Mouse (Mus musculus) gastrocnemius, postnatal 25 days (tissue): Measurements from ENCODE around the gene Emc9. TPM values are rescaled to one million over a fixed set of nuclear protein-coding genes. Genes with fewer than 3 reads are reported as not detected.

Experiments used
- DNase-seq: peaks from one replicate; pipeline ENCODE4 v3.0.0; 2022
- total RNA-seq, 2 experiments: library from RNA; stranded (reverse); gene quantifications; 1 replicate in 1 of 2; 2 replicates in 1 of 2; pipeline ENCODE4 v1.2.3; 2021

Gene Emc9
- total RNA-seq, 2 experiments from 2014 or later: 33.4 to 34.1 TPM

DNA sequence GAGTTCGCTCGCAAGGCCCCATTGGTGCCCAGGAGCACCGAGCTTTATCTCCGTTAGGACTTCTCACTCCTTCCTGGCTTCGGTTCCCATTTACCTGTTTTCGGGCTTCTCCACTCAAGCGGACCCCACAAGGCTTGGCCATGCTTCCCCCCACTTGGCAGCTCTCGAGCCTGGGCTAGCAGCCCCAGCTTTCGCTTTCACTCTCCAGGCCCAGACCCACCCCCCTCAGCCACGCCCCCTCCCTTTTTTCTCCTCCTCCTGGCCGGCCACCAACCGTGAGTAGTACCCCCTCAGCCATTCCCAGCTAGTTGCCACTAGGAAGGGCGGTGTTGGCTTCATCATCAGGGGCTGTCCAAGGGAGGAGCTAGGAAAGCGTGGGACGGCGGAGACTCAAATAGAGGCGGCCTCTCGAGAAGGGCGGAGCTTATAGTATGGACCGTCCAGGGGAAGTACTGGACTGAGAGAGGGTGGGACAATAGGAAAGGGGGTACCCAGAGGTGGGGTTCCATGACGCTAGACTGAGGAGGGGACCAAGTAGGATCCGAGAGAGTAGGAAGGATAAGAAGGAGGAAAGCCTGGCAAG is 5.7 kb upstream of the Emc9 start, which contains the start of gene Psme2:
Psme2 (minus strand) TSS at position 366 of the 583 bp plus-strand sequence.
- DNase-seq: peak; percentile 96

GRCm38 (mm10) chr14:55589771-55590448 is 4.8 kb upstream of the Emc9 start:
- DNase-seq: no peak

- no peak for DNase-seq
Measured at GRCm38 (mm10) chr14:55589271-55589670, 4.2 kb upstream of the Emc9 start.

DNA sequence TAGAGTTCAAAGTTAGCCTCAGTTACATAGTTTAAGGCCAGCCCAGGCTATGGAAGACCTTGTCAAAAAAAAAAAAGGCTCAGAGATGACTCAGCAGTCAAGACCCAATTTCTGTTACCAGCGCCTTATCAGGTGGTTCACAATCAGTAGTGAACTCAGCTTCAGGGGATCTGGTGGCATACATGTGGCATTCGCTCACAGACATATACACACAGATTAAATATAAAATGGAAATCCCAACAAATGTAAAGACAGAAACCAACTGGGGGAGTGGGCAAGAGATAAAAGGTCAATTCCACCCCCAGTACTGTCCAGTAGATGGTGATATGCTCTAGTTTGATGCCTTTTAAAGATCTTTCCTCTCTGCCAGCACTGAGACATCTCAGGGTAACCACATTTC is 1.0 kb upstream of the Emc9 start:
- DNase-seq: no peak

- DNase-seq: no peak
Measured at GRCm38 (mm10) chr14:55585566-55585960, 461 bp upstream of the Emc9 start.

- no peak for DNase-seq
Measured at GRCm38 (mm10) chr14:55584303-55584701, 800 bp downstream of the Emc9 start.

DNA sequence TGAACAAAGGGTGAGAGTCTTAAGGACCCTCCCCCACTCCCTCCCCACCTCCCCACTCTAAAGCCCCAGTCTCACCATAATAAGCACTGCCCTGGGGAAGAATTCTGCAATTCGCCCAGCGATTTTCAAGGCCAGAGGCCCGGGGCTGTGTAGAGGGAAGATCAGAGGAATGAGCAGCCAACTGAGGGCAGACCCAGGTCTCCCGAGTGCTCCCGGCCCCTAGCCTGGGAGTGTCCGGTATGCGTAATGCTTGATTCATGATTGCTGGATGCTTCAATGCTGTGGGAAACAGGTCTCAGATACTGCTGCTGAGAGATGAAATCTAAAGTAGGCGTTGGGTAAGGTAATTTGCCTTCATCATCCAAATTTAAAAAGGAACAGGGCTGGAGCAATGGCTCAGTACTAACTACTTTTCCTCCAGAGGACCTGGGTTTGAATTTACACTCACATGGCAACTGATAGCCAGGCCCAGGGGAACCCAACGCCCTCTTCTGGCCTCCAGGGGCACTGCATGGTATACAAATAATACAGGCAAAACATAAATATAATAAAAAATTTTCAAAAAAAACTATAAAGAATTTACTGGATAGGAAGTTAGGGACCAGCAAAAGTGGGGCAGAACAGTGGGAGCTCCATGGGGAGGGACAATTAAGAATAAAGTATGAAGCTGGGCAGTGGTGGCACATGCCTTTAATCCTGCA is 3.0 kb downstream of the Emc9 start:
- no peak for DNase-seq

DNA sequence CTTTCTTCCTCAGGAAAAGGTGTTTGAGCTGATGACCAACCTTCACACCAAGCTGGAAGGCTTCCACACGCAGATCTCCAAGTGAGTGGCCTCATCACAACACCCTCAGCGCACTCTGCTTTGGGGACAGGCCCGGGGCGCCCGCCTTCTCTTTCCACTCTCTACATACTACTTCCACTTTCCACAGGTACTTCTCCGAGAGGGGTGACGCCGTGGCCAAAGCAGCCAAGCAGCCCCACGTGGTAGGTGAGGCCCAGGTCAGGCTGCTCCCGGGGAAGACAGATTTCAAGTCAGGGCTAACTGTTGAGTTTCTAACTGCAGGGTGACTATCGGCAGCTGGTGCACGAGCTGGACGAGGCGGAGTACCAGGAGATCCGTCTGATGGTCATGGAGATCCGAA is 4.4 kb downstream of the Emc9 start:
- DNase-seq: no peak

- no peak for DNase-seq
Measured at GRCm38 (mm10) chr14:55579511-55580496, 5.3 kb downstream of the Emc9 start.

DNA sequence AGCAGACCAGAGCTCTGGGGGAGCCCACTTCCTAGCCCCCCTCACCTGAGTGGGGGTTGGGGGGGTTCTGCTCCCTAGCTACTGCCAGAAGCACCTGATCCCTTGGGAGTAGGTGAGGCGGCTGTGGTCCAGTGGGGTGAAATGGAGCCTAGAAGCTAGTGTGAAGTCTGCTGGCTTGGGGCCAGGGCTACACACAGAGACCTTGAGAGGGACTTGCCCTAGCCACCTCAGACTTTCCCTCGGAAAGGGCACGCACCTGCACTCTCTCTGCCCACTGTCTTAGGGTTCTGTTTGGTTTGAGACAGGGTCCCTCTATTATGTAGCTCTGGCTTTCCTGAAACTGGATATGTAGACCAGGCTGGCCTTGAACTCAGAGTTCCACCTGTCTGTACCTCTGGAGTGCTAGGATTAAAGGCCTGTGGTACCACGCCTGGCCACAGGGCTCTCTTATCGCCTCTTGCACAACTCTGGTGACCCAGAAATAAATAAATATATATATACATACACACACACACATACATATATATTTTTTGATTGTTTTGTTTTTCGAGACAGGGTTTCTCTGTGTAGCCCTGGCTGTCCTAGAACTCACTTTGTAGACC is 6.3 kb downstream of the Emc9 start:
- no peak for DNase-seq

DNA sequence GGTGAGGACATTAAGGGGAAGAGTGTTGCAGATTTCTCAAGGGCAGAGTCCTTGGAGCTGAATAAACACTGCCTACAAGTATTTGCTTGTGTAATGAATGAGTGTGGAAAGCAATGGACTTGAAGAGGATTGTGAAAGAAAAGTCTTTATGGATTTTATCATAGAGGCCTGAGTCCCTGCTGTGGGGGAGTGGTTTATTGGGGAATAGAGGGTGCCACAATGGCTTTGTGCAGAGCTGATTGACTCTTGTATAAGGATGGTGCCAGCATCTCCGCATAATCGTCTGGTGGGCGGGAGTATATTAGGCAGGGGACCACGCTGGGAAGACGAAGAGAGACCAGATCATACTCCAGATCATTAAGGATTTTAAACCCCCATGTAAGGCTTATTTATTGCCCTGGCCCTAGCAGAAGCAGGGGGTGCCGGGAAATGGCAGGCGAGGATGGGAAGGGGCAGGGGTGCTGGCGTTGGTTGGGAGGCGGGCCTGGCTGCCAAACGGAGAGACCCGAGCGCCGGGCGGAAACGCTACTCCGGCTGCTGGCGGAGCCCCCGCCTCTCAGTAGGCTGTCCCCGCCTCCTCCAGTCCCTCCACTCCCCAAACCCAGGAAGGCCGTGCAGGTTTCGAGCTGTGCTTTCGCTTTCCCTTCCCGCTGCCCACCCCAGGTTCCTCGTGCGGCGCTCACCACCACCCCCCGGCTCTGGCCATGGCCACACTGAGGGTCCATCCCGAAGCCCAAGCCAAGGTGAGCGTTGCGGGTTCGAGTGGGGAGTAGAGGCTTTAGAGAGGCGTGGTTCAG is 7.0 kb downstream of the Emc9 start, which contains the start of gene Psme1:
Psme1 (plus strand) TSS at position 253 of the 797 bp plus-strand sequence.
- DNase-seq: peak; percentile 79

GRCm38 (mm10) chr14:55576376-55576775 is 8.7 kb downstream of the Emc9 start:
- DNase-seq: peak; percentile 61

DNA sequence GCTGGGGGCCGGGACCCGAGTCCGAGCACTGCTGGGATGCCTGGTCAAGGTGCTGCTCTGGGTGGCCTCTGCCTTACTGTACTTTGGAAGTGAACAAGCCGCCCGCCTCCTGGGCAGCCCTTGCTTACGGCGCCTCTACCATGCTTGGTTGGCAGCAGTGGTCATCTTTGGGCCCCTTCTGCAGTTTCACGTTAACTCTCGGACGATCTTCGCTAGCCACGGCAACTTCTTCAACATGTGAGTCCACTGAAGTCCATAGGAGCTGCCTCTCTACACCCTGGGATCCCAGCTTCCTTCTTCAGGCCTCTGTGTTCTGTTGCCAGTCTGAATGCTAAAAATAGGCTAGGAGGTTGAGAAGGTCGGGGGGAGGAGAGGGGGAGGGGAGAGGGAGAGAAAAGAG is 9.4 kb downstream of the Emc9 start:
- DNase-seq: peak; percentile 38

GRCm38 (mm10) chr14:55575302-55575701 is 9.8 kb downstream of the Emc9 start, which contains the start of gene Fitm1:
Gene Fitm1, plus strand, starts transcription at chr14:55575617.
- peak; percentile 86 for DNase-seq

DNA sequence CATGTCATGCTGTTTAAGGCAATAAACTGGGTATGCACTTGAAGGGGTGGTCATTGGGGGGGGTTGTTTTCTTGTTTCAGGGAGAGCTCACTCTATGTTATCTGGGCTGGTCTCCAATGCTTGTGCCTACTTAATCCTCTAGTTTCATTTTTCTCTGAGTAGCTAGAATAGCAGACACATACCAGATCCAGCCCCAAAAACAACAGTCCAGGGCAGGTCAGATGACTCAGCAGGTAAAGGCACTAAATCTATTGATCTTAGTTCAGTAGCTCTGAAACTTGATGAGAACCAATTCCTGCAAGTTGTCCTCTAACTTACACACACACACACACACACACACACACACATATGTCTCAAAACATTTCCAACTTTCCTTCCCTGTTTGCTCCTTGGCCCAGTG is 13.3 kb downstream of the Emc9 start:
- no peak for DNase-seq

GRCm38 (mm10) chr14:55570588-55570987 is 14.5 kb downstream of the Emc9 start:
- no peak for DNase-seq

DNA sequence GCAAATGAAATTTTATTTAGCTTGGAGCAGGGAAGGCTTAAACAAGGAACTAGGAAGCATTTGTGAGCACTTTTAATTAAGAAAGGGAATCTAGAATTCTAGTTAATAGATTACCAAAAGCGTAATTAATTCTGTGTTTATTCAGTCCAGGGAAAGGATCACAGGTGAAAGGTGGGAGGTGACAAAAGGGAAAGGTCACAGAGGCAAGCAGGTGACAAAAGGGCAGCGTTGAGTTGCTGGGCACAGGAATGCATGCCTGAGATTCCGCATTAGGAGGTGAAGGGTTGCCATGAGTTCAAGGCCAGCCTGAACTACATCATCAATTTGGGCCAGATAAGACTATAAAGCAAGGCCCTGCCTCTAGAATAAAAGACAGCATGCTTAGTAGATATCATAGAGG is 17.6 kb downstream of the Emc9 start:
- no peak for DNase-seq

DNA sequence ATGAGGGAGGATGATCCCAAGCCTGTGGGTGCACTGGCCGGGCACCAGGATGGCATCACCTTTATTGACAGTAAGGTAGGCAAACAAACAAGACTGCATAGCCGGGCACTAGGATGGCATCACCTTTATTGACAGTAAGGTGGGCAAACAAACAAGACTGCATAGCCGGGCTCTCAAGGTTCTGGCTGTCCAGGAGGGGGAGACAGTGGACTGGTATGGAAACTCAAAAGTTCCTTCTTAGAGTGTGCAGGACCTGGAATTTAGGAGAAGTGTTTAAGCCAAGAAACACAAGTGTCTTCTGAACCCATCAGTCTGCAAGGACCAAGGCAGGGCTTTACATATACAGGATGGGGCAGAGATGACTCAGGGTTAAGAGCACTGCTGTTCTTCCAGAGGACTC is 19.4 kb downstream of the Emc9 start:
- no peak for DNase-seq

DNA sequence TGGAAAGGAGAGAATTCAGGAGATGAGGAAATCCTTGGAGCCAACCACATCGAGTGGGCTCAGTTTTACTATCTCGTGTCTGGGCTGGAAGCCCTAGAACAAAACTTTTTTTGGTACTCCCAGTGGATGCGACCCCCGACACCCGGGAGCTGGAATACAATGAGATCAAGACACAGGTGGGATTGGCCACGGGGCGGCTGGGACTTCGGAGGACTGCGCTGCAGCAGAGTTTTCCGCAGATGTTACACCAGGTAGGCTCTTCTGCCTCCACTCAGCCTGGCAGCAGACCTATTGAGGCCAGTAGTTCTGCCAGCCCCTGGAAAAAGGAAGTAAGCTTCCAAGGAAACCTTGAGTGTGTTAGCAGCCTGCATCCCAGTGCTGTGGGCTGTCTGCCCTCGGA is 21.9 kb downstream of the Emc9 start:
- DNase-seq: no peak

GRCm38 (mm10) chr14:55561860-55562259 is 23.2 kb downstream of the Emc9 start:
- DNase-seq: no peak
